Mouse (Mus musculus): ENCODE data around the gene Slc30a7. TPM values are rescaled to one million over a fixed set of nuclear protein-coding genes. Genes with fewer than 3 reads are reported as not detected.
A peak's percentile ranks its signal among the peaks of the same experiment; 100 is the strongest.

Gene Slc30a7
- polyA plus RNA-seq, 1 experiment from 2014 or later, result 37.0 TPM

- H3K27ac ChIP-seq (ENCODE audit: low read length), result peak overlapping the region; percentile 92
- H3K9me3 ChIP-seq (ENCODE audit: control insufficient read depth, low read depth, low read length), result no peaks in the 10 kb centered on the region
- WGBS, result under 1% methylated on average over 12 of the region's 12 CpGs
- H3K9ac ChIP-seq (replicated peaks; ENCODE audit: low read depth, low read length), result peak overlapping the region; percentile 34; the same call in 1 of the 2 replicates
- ATAC-seq (ENCODE audit: insufficient number of reproducible peaks, insufficient read depth, low FRiP score, low read depth), result peak; percentile 54
- peak overlapping the region; percentile 86 for H3K4me3 ChIP-seq (ENCODE audit: low read depth, low read length)
- H3K36me3 ChIP-seq (ENCODE audit: control insufficient read depth, insufficient read depth, low read length), result peaks cover 8% of the 10 kb centered on the region; the same call in 1 of the 2 replicates
- H3K4me2 ChIP-seq (replicated peaks; ENCODE audit: low read depth, low read length), result peak overlapping the region; percentile 93
- H3K27me3 ChIP-seq (ENCODE audit: control insufficient read depth, insufficient read depth, low read length), result no peaks in the 10 kb centered on the region
- peaks cover 4% of the 10 kb centered on the region; the same call in 1 of the 2 replicates for H3K4me1 ChIP-seq (ENCODE audit: control insufficient read depth, insufficient read depth, low read length)
Measured at GRCm38 (mm10) chr3:116007941-116008440, 785 bp upstream of the Slc30a7 start.

GRCm38 (mm10) chr3:116006284-116006977 is 775 bp downstream of the Slc30a7 start:
- peaks cover 4% of the 10 kb centered on the region; the same call in 1 of the 2 replicates for H3K4me1 ChIP-seq (ENCODE audit: control insufficient read depth, insufficient read depth, low read length)
- no peaks in the 10 kb centered on the region for H3K9me3 ChIP-seq (ENCODE audit: control insufficient read depth, low read depth, low read length)
- no peaks in the 10 kb centered on the region for H3K27me3 ChIP-seq (ENCODE audit: control insufficient read depth, insufficient read depth, low read length)
- H3K9ac ChIP-seq (replicated peaks; ENCODE audit: low read depth, low read length), result peak overlapping the region; percentile 66
- peak overlapping the region; percentile 86 for H3K4me3 ChIP-seq (ENCODE audit: low read depth, low read length)
- 7% methylated on average over 12 of the region's 12 CpGs for WGBS
- peak overlapping the region; percentile 92 for H3K27ac ChIP-seq (ENCODE audit: low read length)
- peak; percentile 16 for ATAC-seq (ENCODE audit: insufficient number of reproducible peaks, insufficient read depth, low FRiP score, low read depth)
- H3K36me3 ChIP-seq (ENCODE audit: control insufficient read depth, insufficient read depth, low read length), result peaks cover 8% of the 10 kb centered on the region; the same call in 1 of the 2 replicates
- H3K4me2 ChIP-seq (replicated peaks; ENCODE audit: low read depth, low read length), result peak overlapping the region; percentile 93

DNA sequence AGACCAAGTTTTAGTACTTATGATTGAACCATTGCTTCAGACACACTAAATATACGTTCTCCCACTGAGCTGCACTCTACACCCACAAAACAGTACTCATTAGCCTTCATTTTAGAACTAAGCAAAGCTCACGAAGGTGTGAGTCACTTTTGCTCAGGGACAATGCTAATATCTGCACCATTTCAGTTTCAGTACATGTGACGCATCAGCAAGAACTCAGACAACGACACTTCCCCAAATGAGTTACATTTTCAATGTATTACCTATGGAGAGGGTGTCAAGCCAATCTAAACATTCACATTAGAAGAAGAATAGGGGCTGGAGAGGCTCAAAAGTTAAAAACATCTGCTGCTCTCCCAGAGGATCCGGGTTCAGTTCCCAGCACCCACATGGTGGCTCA is 10.3 kb downstream of the Slc30a7 start:
- 87% methylated on average over 5 of the region's 5 CpGs for WGBS
- no peak for ATAC-seq (ENCODE audit: insufficient number of reproducible peaks, insufficient read depth, low FRiP score, low read depth)
- Histone ChIP-seq H3K27me3 (ENCODE audit: control insufficient read depth, insufficient read depth, low read length) (no peaks in the 10 kb centered on the region), H3K9ac (replicated peaks; ENCODE audit: low read depth, low read length) (no peak overlapping the region), H3K9me3 (ENCODE audit: control insufficient read depth, low read depth, low read length) (no peaks in the 10 kb centered on the region; the same call in 1 of the 2 replicates), H3K36me3 (ENCODE audit: control insufficient read depth, insufficient read depth, low read length) (peaks cover 4% of the 10 kb centered on the region; the same call in 1 of the 2 replicates), H3K4me1 (ENCODE audit: control insufficient read depth, insufficient read depth, low read length) (no peaks in the 10 kb centered on the region), H3K27ac (ENCODE audit: low read length) (no peak overlapping the region), H3K4me2 (replicated peaks; ENCODE audit: low read depth, low read length) (no peak overlapping the region), H3K4me3 (ENCODE audit: low read depth, low read length) (no peak overlapping the region)

- no peaks in the 10 kb centered on the region for H3K4me1 ChIP-seq (ENCODE audit: control insufficient read depth, insufficient read depth, low read length)
- H3K4me3 ChIP-seq (ENCODE audit: low read depth, low read length), result no peak overlapping the region
- peaks cover 12% of the 10 kb centered on the region for H3K36me3 ChIP-seq (ENCODE audit: control insufficient read depth, insufficient read depth, low read length)
- H3K4me2 ChIP-seq (replicated peaks; ENCODE audit: low read depth, low read length), result no peak overlapping the region
- H3K9ac ChIP-seq (replicated peaks; ENCODE audit: low read depth, low read length), result no peak overlapping the region
- 64% methylated on average over 10 of the region's 10 CpGs for WGBS
- H3K27ac ChIP-seq (ENCODE audit: low read length), result no peak overlapping the region
- no peaks in the 10 kb centered on the region; the same call in 1 of the 2 replicates for H3K9me3 ChIP-seq (ENCODE audit: control insufficient read depth, low read depth, low read length)
- no peak for ATAC-seq (ENCODE audit: insufficient number of reproducible peaks, insufficient read depth, low FRiP score, low read depth)
- no peaks in the 10 kb centered on the region for H3K27me3 ChIP-seq (ENCODE audit: control insufficient read depth, insufficient read depth, low read length)
Measured at GRCm38 (mm10) chr3:115993025-115993424, 14.2 kb downstream of the Slc30a7 start.

- Histone ChIP-seq H3K27me3 (ENCODE audit: control insufficient read depth, insufficient read depth, low read length) (no peaks in the 10 kb centered on the region), H3K9ac (replicated peaks; ENCODE audit: low read depth, low read length) (no peak overlapping the region), H3K36me3 (ENCODE audit: control insufficient read depth, insufficient read depth, low read length) (peaks cover 11% of the 10 kb centered on the region), H3K9me3 (ENCODE audit: control insufficient read depth, low read depth, low read length) (no peaks in the 10 kb centered on the region), H3K4me2 (replicated peaks; ENCODE audit: low read depth, low read length) (no peak overlapping the region), H3K4me1 (ENCODE audit: control insufficient read depth, insufficient read depth, low read length) (no peaks in the 10 kb centered on the region), H3K4me3 (ENCODE audit: low read depth, low read length) (no peak overlapping the region), H3K27ac (ENCODE audit: low read length) (no peak overlapping the region)
- ATAC-seq (ENCODE audit: insufficient number of reproducible peaks, insufficient read depth, low FRiP score, low read depth), result no peak
- WGBS, result 80% methylated on average over 4 of the region's 4 CpGs
Measured at GRCm38 (mm10) chr3:115992588-115992987, 14.6 kb downstream of the Slc30a7 start.

GRCm38 (mm10) chr3:115992103-115992502 is 15.1 kb downstream of the Slc30a7 start:
- no peak overlapping the region for H3K4me2 ChIP-seq (replicated peaks; ENCODE audit: low read depth, low read length)
- H3K4me3 ChIP-seq (ENCODE audit: low read depth, low read length), result no peak overlapping the region
- WGBS, result 74% methylated on average over 4 of the region's 4 CpGs
- H3K9me3 ChIP-seq (ENCODE audit: control insufficient read depth, low read depth, low read length), result no peaks in the 10 kb centered on the region
- no peak for ATAC-seq (ENCODE audit: insufficient number of reproducible peaks, insufficient read depth, low FRiP score, low read depth)
- peaks cover 11% of the 10 kb centered on the region for H3K36me3 ChIP-seq (ENCODE audit: control insufficient read depth, insufficient read depth, low read length)
- no peak overlapping the region for H3K27ac ChIP-seq (ENCODE audit: low read length)
- no peaks in the 10 kb centered on the region for H3K4me1 ChIP-seq (ENCODE audit: control insufficient read depth, insufficient read depth, low read length)
- H3K27me3 ChIP-seq (ENCODE audit: control insufficient read depth, insufficient read depth, low read length), result no peaks in the 10 kb centered on the region
- no peak overlapping the region for H3K9ac ChIP-seq (replicated peaks; ENCODE audit: low read depth, low read length)

- 75% methylated on average over 9 of the region's 9 CpGs for WGBS
- no peaks in the 10 kb centered on the region for H3K9me3 ChIP-seq (ENCODE audit: control insufficient read depth, low read depth, low read length)
- no peak for ATAC-seq (ENCODE audit: insufficient number of reproducible peaks, insufficient read depth, low FRiP score, low read depth)
- H3K27me3 ChIP-seq (ENCODE audit: control insufficient read depth, insufficient read depth, low read length), result no peaks in the 10 kb centered on the region
- H3K4me3 ChIP-seq (ENCODE audit: low read depth, low read length), result no peak overlapping the region
- no peak overlapping the region for H3K9ac ChIP-seq (replicated peaks; ENCODE audit: low read depth, low read length)
- H3K4me1 ChIP-seq (ENCODE audit: control insufficient read depth, insufficient read depth, low read length), result no peaks in the 10 kb centered on the region
- no peak overlapping the region for H3K27ac ChIP-seq (ENCODE audit: low read length)
- no peak overlapping the region for H3K4me2 ChIP-seq (replicated peaks; ENCODE audit: low read depth, low read length)
- peaks cover 37% of the 10 kb centered on the region for H3K36me3 ChIP-seq (ENCODE audit: control insufficient read depth, insufficient read depth, low read length)
Measured at GRCm38 (mm10) chr3:115985183-115985892, 21.9 kb downstream of the Slc30a7 start.

DNA sequence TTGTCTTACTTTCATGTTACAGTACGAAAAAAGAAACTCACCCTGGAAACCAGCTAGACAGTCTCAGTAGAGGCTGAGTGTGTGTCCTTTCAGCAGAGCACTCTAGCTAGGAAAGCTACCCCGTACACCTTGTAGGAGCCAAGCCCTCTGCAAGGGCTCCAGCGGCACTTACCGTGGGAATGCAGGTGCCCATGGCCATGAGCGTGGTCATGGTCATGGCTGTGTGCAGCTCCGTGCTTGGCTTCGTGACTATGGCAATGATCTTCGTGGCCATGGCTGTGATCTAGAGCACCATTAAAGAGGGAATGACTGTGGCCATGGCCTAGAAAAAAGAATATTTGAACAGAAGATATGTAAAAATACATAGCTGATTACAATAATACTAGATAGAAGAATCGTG is 22.6 kb downstream of the Slc30a7 start:
- H3K4me3 ChIP-seq (ENCODE audit: low read depth, low read length), result no peak overlapping the region
- no peak overlapping the region for H3K9ac ChIP-seq (replicated peaks; ENCODE audit: low read depth, low read length)
- H3K27me3 ChIP-seq (ENCODE audit: control insufficient read depth, insufficient read depth, low read length), result no peaks in the 10 kb centered on the region
- no peak for ATAC-seq (ENCODE audit: insufficient number of reproducible peaks, insufficient read depth, low FRiP score, low read depth)
- no peak overlapping the region for H3K4me2 ChIP-seq (replicated peaks; ENCODE audit: low read depth, low read length)
- H3K4me1 ChIP-seq (ENCODE audit: control insufficient read depth, insufficient read depth, low read length), result no peaks in the 10 kb centered on the region
- H3K36me3 ChIP-seq (ENCODE audit: control insufficient read depth, insufficient read depth, low read length), result peaks cover 33% of the 10 kb centered on the region
- H3K9me3 ChIP-seq (ENCODE audit: control insufficient read depth, low read depth, low read length), result no peaks in the 10 kb centered on the region
- no peak overlapping the region for H3K27ac ChIP-seq (ENCODE audit: low read length)
- WGBS, result 97% methylated on average over 9 of the region's 9 CpGs
